Mouse (Mus musculus) hindbrain, embryonic 10.5 days (tissue): ENCODE measurements around the gene Hgfac. TPM values are rescaled to one million over a fixed set of nuclear protein-coding genes. Genes with fewer than 3 reads are reported as not detected.
A peak's percentile ranks its signal among the peaks of the same experiment; 100 is the strongest.

Source experiments
- DNase-seq: peaks from one replicate; pipeline ENCODE4 v3.0.0-alpha.2; 2017; ENCODE audit warnings: low spot score
- H3K27ac ChIP-seq: fragments of 300-500 bp; sonication (generic); 2 replicates; pipeline ENCODE4 v1.5.1; 2016; ENCODE audit warnings: mild to moderate bottlenecking, moderate library complexity
- H3K27me3 ChIP-seq: fragments of 300-500 bp; sonication (generic); 2 replicates; pipeline ENCODE4 v1.6.1; 2016; ENCODE audit warnings: mild to moderate bottlenecking; ENCODE audit not compliant: poor library complexity, insufficient read depth, severe bottlenecking
- H3K36me3 ChIP-seq: fragments of 300-500 bp; sonication (generic); 2 replicates; pipeline ENCODE4 v1.6.1; 2016; ENCODE audit warnings: mild to moderate bottlenecking, moderate library complexity
- H3K4me1 ChIP-seq: fragments of 300-500 bp; sonication (generic); replicated peaks from 2 replicates; pipeline ENCODE4 v1.6.1; 2016; ENCODE audit warnings: mild to moderate bottlenecking
- H3K4me3 ChIP-seq: fragments of 300-500 bp; sonication (generic); 2 replicates; pipeline ENCODE4 v1.5.1; 2016; ENCODE audit warnings: mild to moderate bottlenecking, moderate library complexity
- H3K9me3 ChIP-seq: fragments of 300-500 bp; sonication (generic); 2 replicates; pipeline ENCODE4 v1.6.1; 2016; ENCODE audit warnings: mild to moderate bottlenecking, moderate library complexity
- WGBS: fragments of 180-500 bp; shearing (Covaris S2); methylation state at CpG from one replicate; pipeline ENCODE4 v1.1.7; 2016; 5-methylcytosine and 5-hydroxymethylcytosine counted together
- polyA plus RNA-seq: library from polyadenylated mRNA; unstranded; fragments of >200 nt; fragmentation: Nextera tagmentation; extraction: Ambion mirVana; gene quantifications from 2 replicates; pipeline ENCODE4 v1.2.1, GENCODE M21; 2016

The Hgfac gene
- polyA plus RNA-seq, 1 experiment from 2014 or later = 0.25 TPM

DNA sequence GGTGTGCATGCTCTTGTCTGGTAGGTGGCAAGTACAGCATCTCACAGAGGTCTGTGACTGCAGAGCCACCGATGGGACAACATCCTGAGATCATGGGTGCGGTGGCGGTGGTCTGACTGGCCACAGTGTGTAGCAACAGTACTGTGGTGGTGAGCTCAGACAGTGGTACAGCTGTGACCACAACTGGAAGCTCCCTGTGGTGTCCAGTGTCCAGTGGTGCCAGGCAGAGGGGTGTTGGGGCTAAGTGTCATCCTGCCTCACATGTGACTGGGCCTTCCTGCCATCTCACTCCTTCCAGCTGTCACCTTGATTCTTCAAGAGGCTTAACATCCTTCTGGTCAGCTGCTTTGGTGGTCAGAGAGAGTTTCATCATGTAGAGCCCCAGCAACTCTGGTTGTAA, 13.3 kb downstream of the Hgfac start:
- no peaks in the 10 kb centered on the region for H3K36me3 ChIP-seq
- no peak overlapping the region for H3K27ac ChIP-seq
- no peak overlapping the region for H3K4me3 ChIP-seq
- H3K9me3 ChIP-seq = no peaks in the 10 kb centered on the region
- 83% methylated on average over 3 of the region's 3 CpGs for WGBS
- peaks cover 59% of the 10 kb centered on the region for H3K27me3 ChIP-seq
- peaks cover 25% of the 10 kb centered on the region for H3K4me1 ChIP-seq
- DNase-seq = no peak

DNA sequence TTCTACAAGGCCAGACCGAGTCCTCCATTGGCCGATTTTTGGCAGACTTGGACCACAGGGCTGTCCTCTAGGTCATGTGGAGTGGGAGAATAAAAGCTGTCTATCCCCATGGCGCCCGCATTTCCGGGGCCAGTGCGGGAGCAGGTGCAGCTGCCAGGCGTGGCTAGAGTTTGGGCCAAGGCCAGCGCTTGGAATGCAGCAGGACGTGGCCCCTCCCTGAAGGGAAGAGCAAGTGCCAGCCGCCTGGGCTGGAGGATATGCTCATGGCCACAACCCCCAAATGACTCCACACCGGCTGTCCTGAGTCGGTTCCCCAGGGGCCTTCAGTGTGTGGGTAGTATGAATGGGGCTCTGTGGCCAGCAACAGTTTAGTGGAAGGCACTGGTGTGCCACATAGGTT, 13.8 kb downstream of the Hgfac start:
- no peak overlapping the region for H3K27ac ChIP-seq
- H3K4me3 ChIP-seq = no peak overlapping the region
- DNase-seq = no peak
- 81% methylated on average over 12 of the region's 12 CpGs for WGBS
- peaks cover 61% of the 10 kb centered on the region for H3K27me3 ChIP-seq
- no peaks in the 10 kb centered on the region for H3K9me3 ChIP-seq
- H3K4me1 ChIP-seq = peaks cover 25% of the 10 kb centered on the region
- H3K36me3 ChIP-seq = no peaks in the 10 kb centered on the region

DNA sequence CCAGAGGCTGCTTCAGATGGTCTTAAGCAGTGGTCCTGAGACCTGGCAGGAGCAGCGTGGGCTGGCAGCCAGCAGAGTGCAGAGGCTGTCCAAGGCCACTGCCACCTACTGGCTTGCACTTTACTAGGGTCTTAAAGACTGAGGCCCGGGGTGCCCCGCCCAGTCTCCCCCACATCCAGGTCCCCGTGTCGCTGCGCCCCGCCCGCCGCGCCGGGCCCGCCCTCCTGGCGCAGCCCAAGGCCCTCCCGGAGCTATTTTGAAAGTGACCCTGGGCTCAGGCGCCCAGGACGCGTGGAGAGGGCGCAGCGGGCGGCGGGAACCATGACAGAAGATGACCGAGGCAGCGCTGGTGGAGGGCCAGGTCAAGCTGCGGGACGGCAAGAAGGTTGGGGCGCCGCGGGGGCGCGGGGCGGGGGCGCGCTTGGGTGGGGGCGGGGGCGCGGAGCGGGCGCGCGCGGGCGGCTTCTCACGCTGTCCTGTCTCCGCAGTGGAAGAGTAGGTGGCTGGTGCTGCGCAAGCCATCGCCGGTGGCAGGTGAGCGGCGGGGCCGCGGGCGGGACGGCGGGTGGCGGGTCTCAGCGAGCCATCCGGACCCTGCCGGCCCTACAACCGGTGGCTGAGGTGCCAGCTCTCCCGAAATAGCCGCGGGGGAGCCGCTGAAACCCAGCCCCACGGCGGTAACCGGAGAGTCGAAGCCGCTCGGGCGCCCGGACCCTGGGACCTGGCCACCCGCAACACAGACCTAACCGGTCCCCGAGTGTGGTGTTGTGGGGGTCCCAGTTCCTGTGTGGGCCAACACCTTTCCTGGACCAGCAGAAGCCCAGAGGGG, 15.5 kb downstream of the Hgfac start, which contains the start of gene Dok7:
Gene Dok7 (plus strand): TSS at position 163 of the 829 bp plus-strand sequence.
- DNase-seq = peak; percentile 46
- H3K27ac ChIP-seq = peak within 1 kb of the TSS; percentile 71
- no peaks in the 10 kb centered on the region for H3K9me3 ChIP-seq
- peak within 1 kb of the TSS; percentile 69 for H3K4me3 ChIP-seq
- H3K36me3 ChIP-seq = no peaks in the 10 kb centered on the region
- WGBS = under 1% methylated on average over 74 of the region's 74 CpGs
- peaks cover 29% of the 10 kb centered on the region for H3K4me1 ChIP-seq
- H3K27me3 ChIP-seq = peaks cover 61% of the 10 kb centered on the region

DNA sequence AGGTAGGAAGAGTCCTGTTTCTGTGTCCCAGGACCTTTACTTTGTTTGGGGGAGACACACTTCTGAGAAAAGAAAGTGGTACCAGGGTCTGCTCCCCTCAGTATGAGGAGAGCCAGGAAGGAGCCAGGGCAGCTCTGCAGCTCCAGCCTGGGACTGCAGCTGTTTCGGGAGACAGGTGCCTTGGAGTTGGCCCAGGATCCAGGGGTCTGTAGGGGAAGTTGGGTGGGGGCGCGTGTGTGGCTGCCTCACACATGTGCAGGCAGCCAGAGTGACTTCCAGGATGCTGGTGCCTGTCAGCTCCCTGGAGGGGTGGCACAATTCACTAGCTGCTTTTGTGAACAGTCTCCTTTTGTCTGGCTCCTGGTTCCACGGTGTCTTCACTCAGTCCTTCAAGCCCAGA, 16.3 kb downstream of the Hgfac start:
- Histone ChIP-seq H3K27me3 (peaks cover 61% of the 10 kb centered on the region), H3K36me3 (no peaks in the 10 kb centered on the region), H3K4me1 (peaks cover 29% of the 10 kb centered on the region), H3K27ac (no peak overlapping the region), H3K4me3 (peak overlapping the region; percentile 69), H3K9me3 (no peaks in the 10 kb centered on the region)
- WGBS = 18% methylated on average over 4 of the region's 4 CpGs
- DNase-seq = no peak

DNA sequence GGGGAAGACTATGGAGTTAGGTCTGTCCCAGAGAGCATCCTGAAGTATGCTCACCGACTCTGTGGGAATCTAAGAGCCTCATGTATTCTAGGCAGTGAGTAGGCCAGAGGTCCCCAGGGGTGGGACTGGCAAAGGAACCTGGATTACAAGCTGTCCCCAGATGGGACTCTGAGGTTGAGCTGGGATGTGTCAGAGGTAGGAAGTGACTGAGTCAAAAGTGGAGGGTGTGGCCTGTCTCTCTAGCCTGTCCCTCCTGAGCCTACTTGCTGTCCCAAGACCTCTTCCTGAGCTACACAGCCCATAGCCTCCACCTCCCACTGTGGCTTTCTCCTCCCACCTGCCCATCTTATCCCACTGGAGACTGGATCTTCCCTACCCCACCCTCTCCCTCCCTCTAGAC, 16.9 kb downstream of the Hgfac start:
- no peak overlapping the region for H3K4me3 ChIP-seq
- H3K27ac ChIP-seq = no peak overlapping the region
- peaks cover 29% of the 10 kb centered on the region for H3K4me1 ChIP-seq
- H3K9me3 ChIP-seq = no peaks in the 10 kb centered on the region
- WGBS = 69% methylated on average over 1 of the region's 1 CpGs
- no peak for DNase-seq
- H3K27me3 ChIP-seq = peaks cover 61% of the 10 kb centered on the region
- no peaks in the 10 kb centered on the region for H3K36me3 ChIP-seq

DNA sequence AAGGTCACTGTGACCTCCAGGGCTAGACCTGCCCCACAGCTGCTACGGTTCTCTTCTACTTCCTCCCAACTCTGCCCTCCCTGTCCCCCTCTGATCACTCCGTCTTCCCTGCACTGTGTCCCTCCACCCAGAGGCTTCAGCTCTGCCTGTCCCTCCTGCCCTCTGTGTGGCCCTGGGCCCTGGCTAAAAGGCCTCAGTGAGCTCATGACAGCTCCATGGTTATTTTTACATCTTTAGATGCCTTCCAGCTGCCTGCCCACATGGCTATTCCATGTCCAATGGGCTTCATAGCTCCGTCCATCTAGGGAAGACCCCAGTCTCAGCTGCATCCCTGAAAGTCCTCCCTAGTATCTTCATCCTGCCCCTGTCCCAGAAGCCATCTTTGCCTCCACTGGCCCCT, 18.8 kb downstream of the Hgfac start:
- WGBS = 78% methylated on average over 3 of the region's 3 CpGs
- peaks cover 48% of the 10 kb centered on the region for H3K27me3 ChIP-seq
- DNase-seq = no peak
- H3K4me1 ChIP-seq = peaks cover 29% of the 10 kb centered on the region
- H3K9me3 ChIP-seq = no peaks in the 10 kb centered on the region
- no peaks in the 10 kb centered on the region for H3K36me3 ChIP-seq
- no peak overlapping the region for H3K4me3 ChIP-seq
- H3K27ac ChIP-seq = peak overlapping the region; percentile 29; the same call in 1 of the 2 replicates

DNA sequence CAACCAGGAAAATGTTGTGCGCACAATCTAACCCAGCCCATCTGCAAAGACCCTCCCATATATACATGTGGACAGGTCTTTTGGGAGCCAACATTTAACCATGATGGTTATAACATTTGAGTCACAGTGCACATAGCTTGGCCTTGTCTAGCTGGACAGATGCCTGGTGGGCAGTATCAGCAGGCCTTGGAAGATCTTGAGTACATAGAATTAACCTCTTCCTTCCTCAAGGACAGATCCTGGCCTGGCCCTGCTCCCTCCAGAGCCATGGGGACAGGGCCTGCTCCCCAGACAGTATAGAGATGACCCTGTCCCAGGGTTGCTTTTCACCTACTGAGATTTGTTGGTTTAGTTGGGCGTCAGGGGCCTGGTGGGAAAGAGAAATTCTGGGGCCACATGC, 28.5 kb downstream of the Hgfac start:
- Histone ChIP-seq H3K4me3 (no peak overlapping the region), H3K9me3 (no peaks in the 10 kb centered on the region), H3K27me3 (no peaks in the 10 kb centered on the region), H3K27ac (peak overlapping the region; percentile 40; the same call in 1 of the 2 replicates), H3K4me1 (peaks cover 26% of the 10 kb centered on the region; the same call in 1 of the 2 replicates), H3K36me3 (no peaks in the 10 kb centered on the region)
- no peak for DNase-seq
- WGBS = 95% methylated on average over 2 of the region's 2 CpGs

DNA sequence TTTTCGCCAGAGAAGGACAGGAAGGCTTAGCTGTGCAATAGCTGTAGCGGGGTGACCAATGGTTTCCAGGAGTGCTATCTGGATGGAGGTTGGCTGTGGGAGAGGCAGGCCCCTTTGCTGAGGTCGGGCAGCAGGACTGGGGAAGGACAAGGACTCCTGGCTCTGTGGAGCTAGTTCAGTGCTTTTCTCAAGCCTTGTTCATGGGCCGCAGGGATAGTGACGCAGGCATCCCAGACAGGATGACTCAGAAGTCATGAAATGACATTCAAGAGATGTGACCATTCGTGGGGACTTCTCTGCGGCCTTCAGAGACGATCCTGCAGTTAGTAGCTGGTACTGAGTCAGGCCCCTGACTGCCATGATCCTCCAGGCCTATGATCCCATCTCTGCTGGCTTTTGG, 29.0 kb downstream of the Hgfac start:
- H3K4me1 ChIP-seq = peaks cover 26% of the 10 kb centered on the region; the same call in 1 of the 2 replicates
- H3K36me3 ChIP-seq = no peaks in the 10 kb centered on the region
- H3K27me3 ChIP-seq = no peaks in the 10 kb centered on the region
- peak overlapping the region; percentile 40; the same call in 1 of the 2 replicates for H3K27ac ChIP-seq
- no peak for DNase-seq
- H3K9me3 ChIP-seq = no peaks in the 10 kb centered on the region
- H3K4me3 ChIP-seq = no peak overlapping the region
- 88% methylated on average over 8 of the region's 8 CpGs for WGBS

DNA sequence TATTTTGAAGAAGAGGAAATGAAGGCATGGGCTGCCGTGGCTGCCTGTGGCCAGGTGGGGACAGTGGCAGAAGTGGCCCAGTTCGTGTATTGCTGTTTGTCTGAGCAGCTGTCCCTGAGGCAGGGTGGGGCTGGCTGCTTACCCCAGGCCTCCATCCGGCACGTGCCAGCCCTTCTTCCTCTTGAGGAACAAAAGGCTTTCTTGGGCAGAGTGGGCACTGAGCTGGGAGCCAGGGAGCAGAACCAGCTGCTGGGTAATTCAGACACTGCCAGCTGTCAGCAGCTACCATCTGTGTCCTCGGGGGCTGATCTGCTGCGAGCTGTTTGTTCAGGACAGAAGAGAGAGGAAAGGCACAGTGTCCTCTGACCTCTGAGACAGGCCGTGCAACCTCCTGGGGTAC, 29.6 kb downstream of the Hgfac start:
- no peak for DNase-seq
- H3K4me3 ChIP-seq = no peak overlapping the region
- peaks cover 28% of the 10 kb centered on the region; the same call in 1 of the 2 replicates for H3K4me1 ChIP-seq
- 55% methylated on average over 7 of the region's 7 CpGs for WGBS
- no peaks in the 10 kb centered on the region for H3K9me3 ChIP-seq
- no peaks in the 10 kb centered on the region for H3K36me3 ChIP-seq
- H3K27me3 ChIP-seq = no peaks in the 10 kb centered on the region
- H3K27ac ChIP-seq = peak overlapping the region; percentile 19; the same call in 1 of the 2 replicates

DNA sequence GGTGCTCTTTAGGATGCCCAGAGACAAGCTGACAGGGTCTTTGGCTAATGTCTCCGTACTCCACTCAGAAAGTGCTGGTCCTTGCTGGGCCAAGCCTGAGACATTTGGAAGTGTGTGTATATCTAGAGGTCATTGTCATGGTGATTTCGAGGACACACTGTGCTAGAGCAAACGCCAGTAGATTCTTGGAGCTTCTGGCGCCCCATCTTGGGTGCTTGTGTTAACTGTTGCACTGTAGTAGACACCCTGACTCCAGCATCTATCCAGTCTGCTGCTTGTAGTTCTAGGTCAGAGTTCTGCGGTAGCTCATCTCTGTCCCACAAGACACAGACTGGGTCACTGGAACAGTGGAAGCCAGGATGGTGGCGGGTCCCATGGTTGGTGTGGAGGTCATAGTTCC, 30.5 kb downstream of the Hgfac start:
- no peak for DNase-seq
- H3K36me3 ChIP-seq = no peaks in the 10 kb centered on the region
- no peak overlapping the region for H3K27ac ChIP-seq
- 89% methylated on average over 6 of the region's 6 CpGs for WGBS
- peaks cover 30% of the 10 kb centered on the region; the same call in 1 of the 2 replicates for H3K4me1 ChIP-seq
- no peaks in the 10 kb centered on the region for H3K27me3 ChIP-seq
- no peaks in the 10 kb centered on the region for H3K9me3 ChIP-seq
- no peak overlapping the region for H3K4me3 ChIP-seq

DNA sequence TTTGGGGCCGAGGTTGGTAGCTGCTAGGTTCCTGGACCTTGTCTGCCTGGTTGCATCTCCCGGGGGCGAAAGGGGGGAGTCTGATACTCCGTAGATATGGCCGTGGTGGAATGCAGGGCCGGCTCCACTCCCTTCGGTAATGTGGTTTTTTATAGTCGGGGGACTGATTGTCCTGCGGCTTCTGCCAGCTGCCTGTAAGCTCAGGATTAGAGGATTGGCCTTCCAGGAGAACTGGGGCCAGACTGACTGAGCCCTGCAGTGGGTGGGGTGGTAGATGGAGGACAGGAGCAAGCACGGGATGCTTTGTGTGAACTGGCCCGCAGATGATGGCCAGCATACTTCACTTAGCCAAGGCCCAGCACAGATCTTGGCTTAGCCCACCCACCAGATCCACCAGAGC, 31.9 kb downstream of the Hgfac start:
- Histone ChIP-seq H3K4me1 (peaks cover 25% of the 10 kb centered on the region; the same call in 1 of the 2 replicates), H3K9me3 (no peaks in the 10 kb centered on the region), H3K36me3 (no peaks in the 10 kb centered on the region), H3K4me3 (no peak overlapping the region), H3K27ac (no peak overlapping the region), H3K27me3 (peaks cover 9% of the 10 kb centered on the region)
- 91% methylated on average over 11 of the region's 11 CpGs for WGBS
- DNase-seq = no peak

DNA sequence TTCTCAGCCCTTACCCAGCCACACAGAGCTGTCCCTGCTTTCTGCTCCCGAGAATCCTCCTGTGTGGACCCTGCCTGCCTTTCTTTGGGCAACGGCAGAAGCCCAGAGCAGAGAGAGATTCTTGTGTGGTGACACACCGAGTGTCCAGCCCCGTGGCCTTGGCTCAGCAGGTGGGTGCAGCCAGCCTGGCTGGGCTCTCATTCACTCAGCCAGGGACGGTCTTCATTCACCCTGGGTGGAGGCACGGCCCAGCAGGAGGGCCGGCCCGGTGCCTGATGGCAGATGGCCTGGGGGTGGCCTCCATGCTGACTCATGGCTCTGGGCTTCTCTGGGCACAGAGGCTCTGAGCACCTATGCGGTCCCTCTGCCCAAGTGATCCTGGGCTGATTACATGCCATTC, 32.7 kb downstream of the Hgfac start:
- 0 out of 2 replicates have a peak overlapping the region, but pooled peaks have one; percentile 19 for H3K27ac ChIP-seq
- WGBS = 69% methylated on average over 9 of the region's 9 CpGs

DNA sequence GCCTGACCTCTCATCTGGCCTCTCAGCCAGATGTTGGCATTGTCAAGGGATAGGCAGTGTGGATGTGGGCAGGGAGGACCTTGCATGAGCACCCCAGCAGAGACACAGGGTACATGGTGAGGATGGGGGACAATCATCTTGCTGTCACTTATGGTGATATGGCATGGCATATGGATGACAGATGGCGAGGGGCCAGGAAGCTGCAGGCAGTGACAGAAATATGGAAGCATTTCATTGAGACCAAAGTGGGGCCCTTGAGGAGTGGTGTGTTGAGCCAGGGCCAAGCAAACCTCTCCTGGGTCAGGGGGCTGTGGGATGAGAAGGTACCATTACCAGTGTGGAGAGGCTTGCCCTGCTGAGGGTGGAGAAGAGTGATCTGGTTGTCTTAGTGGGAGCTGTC, 35.1 kb downstream of the Hgfac start:
- Histone ChIP-seq H3K27me3 (peaks cover 33% of the 10 kb centered on the region), H3K4me1 (peaks cover 36% of the 10 kb centered on the region), H3K4me3 (no peak overlapping the region), H3K9me3 (no peaks in the 10 kb centered on the region), H3K36me3 (no peaks in the 10 kb centered on the region), H3K27ac (no peak overlapping the region)
- DNase-seq = no peak
- 92% methylated on average over 1 of the region's 1 CpGs for WGBS

More for the DNA sequence above, 32.7 kb downstream of the Hgfac start:
- DNase-seq = no peak
- Histone ChIP-seq H3K36me3 (no peaks in the 10 kb centered on the region), H3K9me3 (no peaks in the 10 kb centered on the region), H3K4me3 (no peak overlapping the region), H3K4me1 (peaks cover 25% of the 10 kb centered on the region), H3K27me3 (peaks cover 16% of the 10 kb centered on the region)
